Comparison of ENCODE assay signal across 10 mouse cellular contexts in genomic region chrX:113084171-113084570, GRCm38 (mm10).
"Had no signal": no experiment of that assay in that cellular context is flagged by ENCODE, and none has a peak within 500 bp of the region (broad histone marks: within the 10 kb centered on the region; RNA-seq: fewer than 3 reads in every experiment).

No protein-coding gene starts in this region.

- DNase-seq: lung, adult 18-20 months; lung, embryonic 14.5 days; lung, postnatal 10 days; lung, postnatal 4 days; midbrain, embryonic 14.5 days; right cerebral cortex, postnatal 14 days; thymus, adult 18-20 months; thymus, postnatal 14 days; thymus, postnatal 36 days had no signal

- ATAC-seq: midbrain, embryonic 16.5 days had no signal
